Mouse (Mus musculus) liver, embryonic 12.5 days (tissue): ENCODE measurements at regions not wholly inside any gene's neighbourhood (a gene's known extent, or its start where the extent isn't known, plus 50 kb on each side); places are given as distances from the start of the nearest gene placed in this dataset.

Source experiments
- ATAC-seq: fragments of 200-750 bp; cut with Nextera tagmentation; 2 replicates; pipeline ENCODE4 v1.8.0; 2017; ENCODE audit warnings: moderate number of reproducible peaks, mild to moderate bottlenecking, moderate library complexity
- H3K27ac ChIP-seq: fragments of 300-500 bp; sonication (generic); 2 replicates; pipeline ENCODE4 v1.5.1; 2016; ENCODE audit warnings: mild to moderate bottlenecking
- H3K27me3 ChIP-seq: fragments of 300-500 bp; sonication (generic); replicated peaks from 2 replicates; pipeline ENCODE4 v1.6.1; 2016; ENCODE audit warnings: mild to moderate bottlenecking, moderate library complexity
- H3K36me3 ChIP-seq: fragments of 300-500 bp; sonication (generic); 2 replicates; pipeline ENCODE4 v1.6.1; 2016; ENCODE audit warnings: mild to moderate bottlenecking, moderate library complexity
- H3K4me1 ChIP-seq: fragments of 300-500 bp; sonication (generic); 2 replicates; pipeline ENCODE4 v1.6.1; 2016
- H3K4me2 ChIP-seq: fragments of 300-500 bp; sonication (generic); 2 replicates; pipeline ENCODE4 v1.6.1; 2016; ENCODE audit warnings: mild to moderate bottlenecking, moderate library complexity
- H3K4me3 ChIP-seq: fragments of 300-500 bp; sonication (generic); 2 replicates; pipeline ENCODE4 v1.5.1; 2016; ENCODE audit warnings: mild to moderate bottlenecking, moderate library complexity
- H3K9ac ChIP-seq: fragments of 300-500 bp; sonication (generic); 2 replicates; pipeline ENCODE4 v1.6.1; 2016; ENCODE audit warnings: mild to moderate bottlenecking, moderate library complexity
- H3K9me3 ChIP-seq: fragments of 300-500 bp; sonication (generic); replicated peaks from 2 replicates; pipeline ENCODE4 v1.6.1; 2016; ENCODE audit warnings: mild to moderate bottlenecking, moderate library complexity
- WGBS: fragments of 180-500 bp; shearing (Covaris S2); methylation state at CpG from one replicate; pipeline ENCODE4 v1.1.7; 2016; ENCODE audit not compliant: insufficient replicate concordance; 5-methylcytosine and 5-hydroxymethylcytosine counted together

GRCm38 (mm10) chr10:99395411-99395810, 132.4 kb downstream of the Dusp6 start:
- Histone ChIP-seq H3K4me3 (no peak overlapping the region), H3K36me3 (no peaks in the 10 kb centered on the region), H3K27ac (no peak overlapping the region), H3K4me1 (no peaks in the 10 kb centered on the region), H3K9ac (no peak overlapping the region), H3K4me2 (no peak overlapping the region), H3K27me3 (no peaks in the 10 kb centered on the region), H3K9me3 (no peaks in the 10 kb centered on the region)
- WGBS, result 63% methylated on average over 1 of the region's 1 CpGs
- no peak for ATAC-seq

- 59% methylated on average over 3 of the region's 3 CpGs for WGBS
- Histone ChIP-seq H3K27ac (no peak overlapping the region), H3K4me3 (no peak overlapping the region), H3K4me1 (no peaks in the 10 kb centered on the region), H3K27me3 (no peaks in the 10 kb centered on the region), H3K9ac (no peak overlapping the region), H3K9me3 (no peaks in the 10 kb centered on the region), H3K36me3 (no peaks in the 10 kb centered on the region), H3K4me2 (no peak overlapping the region)
- no peak for ATAC-seq
These were observed 133.6 kb downstream of the Dusp6 start for GRCm38 (mm10) chr10:99396630-99397029.

GRCm38 (mm10) chr10:99400076-99400475, 137.0 kb downstream of the Dusp6 start:
- Histone ChIP-seq H3K9ac (no peak overlapping the region), H3K4me2 (no peak overlapping the region), H3K9me3 (no peaks in the 10 kb centered on the region), H3K27me3 (no peaks in the 10 kb centered on the region), H3K4me3 (no peak overlapping the region), H3K4me1 (no peaks in the 10 kb centered on the region), H3K36me3 (no peaks in the 10 kb centered on the region), H3K27ac (no peak overlapping the region)
- ATAC-seq, result no peak
- 70% methylated on average over 6 of the region's 6 CpGs for whole genome bisulfite sequencing

GRCm38 (mm10) chr10:99406764-99407163, 143.7 kb downstream of the Dusp6 start:
- H3K4me3 ChIP-seq, result no peak overlapping the region
- no peak overlapping the region for H3K4me2 ChIP-seq
- H3K36me3 ChIP-seq, result no peaks in the 10 kb centered on the region
- H3K9me3 ChIP-seq, result no peaks in the 10 kb centered on the region
- H3K27ac ChIP-seq, result no peak overlapping the region
- no peak for ATAC-seq
- 0 out of 2 replicates have a peak, but pooled peaks cover 3% of the 10 kb centered on the region for H3K4me1 ChIP-seq
- H3K27me3 ChIP-seq, result no peaks in the 10 kb centered on the region
- 64% methylated on average over 2 of the region's 2 CpGs for WGBS
- H3K9ac ChIP-seq, result no peak overlapping the region

GRCm38 (mm10) chr10:99408786-99409185, 145.8 kb downstream of the Dusp6 start:
- Histone ChIP-seq H3K4me1 (0 out of 2 replicates have a peak, but pooled peaks cover 3% of the 10 kb centered on the region), H3K27ac (no peak overlapping the region), H3K9me3 (no peaks in the 10 kb centered on the region), H3K4me2 (no peak overlapping the region), H3K4me3 (no peak overlapping the region), H3K27me3 (no peaks in the 10 kb centered on the region), H3K9ac (no peak overlapping the region), H3K36me3 (no peaks in the 10 kb centered on the region)
- ATAC-seq, result no peak
- WGBS, result 67% methylated on average over 2 of the region's 2 CpGs

GRCm38 (mm10) chr10:99409744-99410143, 146.7 kb downstream of the Dusp6 start:
- no peak overlapping the region for H3K27ac ChIP-seq
- ATAC-seq, result no peak
- 51% methylated on average over 11 of the region's 11 CpGs for WGBS

GRCm38 (mm10) chr10:99410754-99411153, 147.7 kb downstream of the Dusp6 start:
- no peak for ATAC-seq
- WGBS, result 37% methylated on average over 3 of the region's 3 CpGs
- Histone ChIP-seq H3K4me1 (0 out of 2 replicates have a peak, but pooled peaks cover 3% of the 10 kb centered on the region), H3K9ac (no peak overlapping the region), H3K27ac (no peak overlapping the region), H3K9me3 (no peaks in the 10 kb centered on the region), H3K4me2 (no peak overlapping the region), H3K4me3 (no peak overlapping the region), H3K36me3 (no peaks in the 10 kb centered on the region), H3K27me3 (no peaks in the 10 kb centered on the region)

More at GRCm38 (mm10) chr10:99409744-99410143, 146.7 kb downstream of the Dusp6 start:
- Histone ChIP-seq H3K4me2 (no peak overlapping the region), H3K4me1 (0 out of 2 replicates have a peak, but pooled peaks cover 3% of the 10 kb centered on the region), H3K9ac (no peak overlapping the region), H3K9me3 (no peaks in the 10 kb centered on the region), H3K36me3 (no peaks in the 10 kb centered on the region), H3K4me3 (no peak overlapping the region), H3K27me3 (no peaks in the 10 kb centered on the region)

GRCm38 (mm10) chr10:99413455-99413854, 150.4 kb downstream of the Dusp6 start:
- 0 out of 2 replicates have a peak, but pooled peaks cover 3% of the 10 kb centered on the region for H3K4me1 ChIP-seq
- WGBS, result 50% methylated on average over 3 of the region's 3 CpGs
- H3K9me3 ChIP-seq, result no peaks in the 10 kb centered on the region
- H3K4me3 ChIP-seq, result no peak overlapping the region
- no peak overlapping the region for H3K4me2 ChIP-seq
- no peak overlapping the region for H3K9ac ChIP-seq
- H3K36me3 ChIP-seq, result no peaks in the 10 kb centered on the region
- ATAC-seq, result no peak
- H3K27me3 ChIP-seq, result no peaks in the 10 kb centered on the region
- no peak overlapping the region for H3K27ac ChIP-seq

GRCm38 (mm10) chr10:99416271-99416670, 153.2 kb downstream of the Dusp6 start:
- Histone ChIP-seq H3K4me2 (no peak overlapping the region), H3K27me3 (no peaks in the 10 kb centered on the region), H3K4me3 (no peak overlapping the region), H3K27ac (no peak overlapping the region), H3K4me1 (0 out of 2 replicates have a peak, but pooled peaks cover under 1% of the 10 kb centered on the region), H3K9ac (no peak overlapping the region), H3K36me3 (no peaks in the 10 kb centered on the region), H3K9me3 (no peaks in the 10 kb centered on the region)
- 47% methylated on average over 8 of the region's 8 CpGs for WGBS
- no peak for ATAC-seq

GRCm38 (mm10) chr10:99416896-99417479, 154.0 kb downstream of the Dusp6 start:
- Histone ChIP-seq H3K4me1 (no peaks in the 10 kb centered on the region), H3K27ac (no peak overlapping the region), H3K9ac (no peak overlapping the region), H3K4me3 (no peak overlapping the region), H3K36me3 (no peaks in the 10 kb centered on the region), H3K27me3 (no peaks in the 10 kb centered on the region), H3K9me3 (no peaks in the 10 kb centered on the region), H3K4me2 (no peak overlapping the region)
- ATAC-seq, result no peak
- 34% methylated on average over 3 of the region's 3 CpGs for WGBS

GRCm38 (mm10) chr10:99417591-99417990, 154.6 kb downstream of the Dusp6 start:
- Histone ChIP-seq H3K27ac (no peak overlapping the region), H3K9ac (no peak overlapping the region), H3K4me3 (no peak overlapping the region), H3K27me3 (no peaks in the 10 kb centered on the region), H3K36me3 (no peaks in the 10 kb centered on the region), H3K4me1 (no peaks in the 10 kb centered on the region), H3K9me3 (no peaks in the 10 kb centered on the region), H3K4me2 (no peak overlapping the region)
- WGBS, result 50% methylated on average over 7 of the region's 7 CpGs
- no peak for ATAC-seq

GRCm38 (mm10) chr10:99418497-99418896, 155.5 kb downstream of the Dusp6 start:
- no peak overlapping the region for H3K4me3 ChIP-seq

GRCm38 (mm10) chr10:99419532-99419931, 156.5 kb downstream of the Dusp6 start:
- H3K9ac ChIP-seq, result no peak overlapping the region
- no peak for ATAC-seq
- 69% methylated on average over 7 of the region's 7 CpGs for WGBS
- no peaks in the 10 kb centered on the region for H3K4me1 ChIP-seq
- H3K4me2 ChIP-seq, result no peak overlapping the region
- H3K36me3 ChIP-seq, result no peaks in the 10 kb centered on the region
- H3K27ac ChIP-seq, result no peak overlapping the region
- no peaks in the 10 kb centered on the region for H3K9me3 ChIP-seq
- no peaks in the 10 kb centered on the region for H3K27me3 ChIP-seq
- H3K4me3 ChIP-seq, result no peak overlapping the region

More at GRCm38 (mm10) chr10:99418497-99418896, 155.5 kb downstream of the Dusp6 start:
- Histone ChIP-seq H3K9ac (no peak overlapping the region), H3K9me3 (no peaks in the 10 kb centered on the region), H3K27ac (no peak overlapping the region), H3K27me3 (no peaks in the 10 kb centered on the region), H3K4me1 (no peaks in the 10 kb centered on the region), H3K4me2 (no peak overlapping the region), H3K36me3 (no peaks in the 10 kb centered on the region)
- no peak for ATAC-seq
